Mouse (Mus musculus) hindbrain, embryonic 10.5 days (tissue): ENCODE measurements around the gene Bax. TPM values are rescaled to one million over a fixed set of nuclear protein-coding genes. Genes with fewer than 3 reads are reported as not detected.
"Not testable (repeated sequence)": the region's sequence is repeated elsewhere in the genome, so short reads cannot be mapped to it uniquely, and the experiment has no call there.

Experiments
- DNase-seq: peaks from one replicate; pipeline ENCODE4 v3.0.0-alpha.2; 2017; ENCODE audit warnings: low spot score
- H3K27ac ChIP-seq: fragments of 300-500 bp; sonication (generic); 2 replicates; pipeline ENCODE4 v1.5.1; 2016; ENCODE audit warnings: mild to moderate bottlenecking, moderate library complexity
- H3K27me3 ChIP-seq: fragments of 300-500 bp; sonication (generic); 2 replicates; pipeline ENCODE4 v1.6.1; 2016; ENCODE audit warnings: mild to moderate bottlenecking; ENCODE audit not compliant: poor library complexity, insufficient read depth, severe bottlenecking
- H3K36me3 ChIP-seq: fragments of 300-500 bp; sonication (generic); 2 replicates; pipeline ENCODE4 v1.6.1; 2016; ENCODE audit warnings: mild to moderate bottlenecking, moderate library complexity
- H3K4me1 ChIP-seq: fragments of 300-500 bp; sonication (generic); replicated peaks from 2 replicates; pipeline ENCODE4 v1.6.1; 2016; ENCODE audit warnings: mild to moderate bottlenecking
- H3K4me3 ChIP-seq: fragments of 300-500 bp; sonication (generic); 2 replicates; pipeline ENCODE4 v1.5.1; 2016; ENCODE audit warnings: mild to moderate bottlenecking, moderate library complexity
- H3K9me3 ChIP-seq: fragments of 300-500 bp; sonication (generic); 2 replicates; pipeline ENCODE4 v1.6.1; 2016; ENCODE audit warnings: mild to moderate bottlenecking, moderate library complexity
- WGBS: fragments of 180-500 bp; shearing (Covaris S2); methylation state at CpG from one replicate; pipeline ENCODE4 v1.1.7; 2016; 5-methylcytosine and 5-hydroxymethylcytosine counted together
- polyA plus RNA-seq: library from polyadenylated mRNA; unstranded; fragments of >200 nt; fragmentation: Nextera tagmentation; extraction: Ambion mirVana; gene quantifications from 2 replicates; pipeline ENCODE4 v1.2.1, GENCODE M21; 2016

Bax gene
- polyA plus RNA-seq, 1 experiment from 2014 or later: 295 TPM

- Histone ChIP-seq H3K4me3 (no peak overlapping the region), H3K27ac (no peak overlapping the region), H3K4me1 (no peaks in the 10 kb centered on the region), H3K9me3 (no peaks in the 10 kb centered on the region), H3K27me3 (no peaks in the 10 kb centered on the region), H3K36me3 (peaks cover 21% of the 10 kb centered on the region)
- DNase-seq: no peak
- WGBS: 60% methylated on average over 1 of the region's 1 CpGs
Observed at GRCm38 (mm10) chr7:45476453-45476852, 9.8 kb upstream of the Bax start.

GRCm38 (mm10) chr7:45475291-45475969, 8.7 kb upstream of the Bax start:
- WGBS: 72% methylated on average over 16 of the region's 16 CpGs
- Histone ChIP-seq H3K9me3 (no peaks in the 10 kb centered on the region), H3K36me3 (peaks cover 21% of the 10 kb centered on the region), H3K4me3 (peak overlapping the region; percentile 18; the same call in 1 of the 2 replicates), H3K27ac (0 out of 2 replicates have a peak overlapping the region, but pooled peaks have one; percentile 13), H3K27me3 (no peaks in the 10 kb centered on the region), H3K4me1 (no peaks in the 10 kb centered on the region)
- DNase-seq: no peak

GRCm38 (mm10) chr7:45470869-45471268, 4.2 kb upstream of the Bax start:
- H3K27me3 ChIP-seq: no peaks in the 10 kb centered on the region
- WGBS: 15% methylated on average over 3 of the region's 3 CpGs
- H3K4me1 ChIP-seq: peaks cover 12% of the 10 kb centered on the region
- no peak overlapping the region for H3K27ac ChIP-seq
- H3K36me3 ChIP-seq: peaks cover 13% of the 10 kb centered on the region; the same call in 1 of the 2 replicates
- no peaks in the 10 kb centered on the region for H3K9me3 ChIP-seq
- H3K4me3 ChIP-seq: no peak overlapping the region
- peak; percentile 63 for DNase-seq

- Histone ChIP-seq H3K9me3 (no peaks in the 10 kb centered on the region), H3K4me1 (peaks cover 23% of the 10 kb centered on the region), H3K36me3 (peaks cover 35% of the 10 kb centered on the region), H3K27me3 (no peaks in the 10 kb centered on the region), H3K27ac (peak overlapping the region; percentile 94), H3K4me3 (peak overlapping the region; percentile 84)
- DNase-seq: no peak
- 34% methylated on average over 7 of the region's 7 CpGs for WGBS
Observed at GRCm38 (mm10) chr7:45467090-45467670, 482 bp upstream of the Bax start.

GRCm38 (mm10) chr7:45465549-45465948, 1.1 kb downstream of the Bax start:
- Histone ChIP-seq H3K4me3 (peak overlapping the region; percentile 84), H3K36me3 (peaks cover 49% of the 10 kb centered on the region), H3K9me3 (no peaks in the 10 kb centered on the region), H3K27ac (peak overlapping the region; percentile 94), H3K27me3 (no peaks in the 10 kb centered on the region), H3K4me1 (peaks cover 37% of the 10 kb centered on the region)
- no peak for DNase-seq
- 84% methylated on average over 9 of the region's 9 CpGs for WGBS

- DNase-seq: no peak
- H3K27me3 ChIP-seq: no peaks in the 10 kb centered on the region
- H3K4me3 ChIP-seq: peak overlapping the region; percentile 84
- peaks cover 49% of the 10 kb centered on the region for H3K36me3 ChIP-seq
- no peaks in the 10 kb centered on the region for H3K9me3 ChIP-seq
- 95% methylated on average over 12 of the region's 12 CpGs for WGBS
- peaks cover 41% of the 10 kb centered on the region for H3K4me1 ChIP-seq
- 0 out of 2 replicates have a peak overlapping the region, but pooled peaks have one; percentile 94 for H3K27ac ChIP-seq
Observed at GRCm38 (mm10) chr7:45465112-45465511, 1.6 kb downstream of the Bax start.

- H3K4me3 ChIP-seq: no peak overlapping the region; the same call in 1 of the 2 replicates
- H3K4me1 ChIP-seq: peaks cover 44% of the 10 kb centered on the region
- peaks cover 49% of the 10 kb centered on the region for H3K36me3 ChIP-seq
- no peak overlapping the region for H3K27ac ChIP-seq
- H3K27me3 ChIP-seq: no peaks in the 10 kb centered on the region
- 95% methylated on average over 7 of the region's 7 CpGs for WGBS
- no peaks in the 10 kb centered on the region for H3K9me3 ChIP-seq
- DNase-seq: no peak
Observed at GRCm38 (mm10) chr7:45463987-45464778, 2.5 kb downstream of the Bax start.

GRCm38 (mm10) chr7:45462868-45463267, 3.8 kb downstream of the Bax start:
- H3K9me3 ChIP-seq, H3K27me3 ChIP-seq, DNase-seq, H3K4me3 ChIP-seq, H3K27ac ChIP-seq: not testable (repeated sequence)
- Histone ChIP-seq H3K4me1 (peaks cover 52% of the 10 kb centered on the region), H3K36me3 (peaks cover 58% of the 10 kb centered on the region)
- WGBS: 81% methylated on average over 4 of the region's 4 CpGs

GRCm38 (mm10) chr7:45462325-45462724, 4.4 kb downstream of the Bax start:
- 92% methylated on average over 4 of the region's 4 CpGs for WGBS
- Histone ChIP-seq H3K9me3 (no peaks in the 10 kb centered on the region), H3K27me3 (no peaks in the 10 kb centered on the region), H3K4me1 (peaks cover 56% of the 10 kb centered on the region), H3K4me3 (no peak overlapping the region), H3K36me3 (peaks cover 63% of the 10 kb centered on the region), H3K27ac (no peak overlapping the region)
- no peak for DNase-seq

GRCm38 (mm10) chr7:45461781-45462180, 4.9 kb downstream of the Bax start:
- no peaks in the 10 kb centered on the region for H3K9me3 ChIP-seq
- peak overlapping the region; percentile 96; the same call in 1 of the 2 replicates for H3K27ac ChIP-seq
- no peak overlapping the region for H3K4me3 ChIP-seq
- peaks cover 57% of the 10 kb centered on the region for H3K4me1 ChIP-seq
- DNase-seq: no peak
- 93% methylated on average over 4 of the region's 4 CpGs for WGBS
- peaks cover 69% of the 10 kb centered on the region for H3K36me3 ChIP-seq
- H3K27me3 ChIP-seq: no peaks in the 10 kb centered on the region

GRCm38 (mm10) chr7:45461326-45461725, 5.4 kb downstream of the Bax start:
- peak overlapping the region; percentile 91; the same call in 1 of the 2 replicates for H3K4me3 ChIP-seq
- H3K36me3 ChIP-seq: peaks cover 72% of the 10 kb centered on the region
- peak overlapping the region; percentile 96 for H3K27ac ChIP-seq
- WGBS: 51% methylated on average over 5 of the region's 5 CpGs
- H3K4me1 ChIP-seq: peaks cover 60% of the 10 kb centered on the region
- peak; percentile 14 for DNase-seq
- no peaks in the 10 kb centered on the region for H3K9me3 ChIP-seq
- H3K27me3 ChIP-seq: no peaks in the 10 kb centered on the region

- H3K27ac ChIP-seq: peak overlapping the region; percentile 96
- peaks cover 76% of the 10 kb centered on the region for H3K36me3 ChIP-seq
- WGBS: 32% methylated on average over 13 of the region's 13 CpGs
- no peaks in the 10 kb centered on the region for H3K9me3 ChIP-seq
- peak overlapping the region; percentile 91 for H3K4me3 ChIP-seq
- H3K27me3 ChIP-seq: no peaks in the 10 kb centered on the region
- H3K4me1 ChIP-seq: peaks cover 55% of the 10 kb centered on the region
- peak; percentile 55 for DNase-seq
Observed at GRCm38 (mm10) chr7:45460860-45461314, 5.8 kb downstream of the Bax start.
